16 mouse cellular contexts compared by ENCODE assay signal in the genomic region with DNA sequence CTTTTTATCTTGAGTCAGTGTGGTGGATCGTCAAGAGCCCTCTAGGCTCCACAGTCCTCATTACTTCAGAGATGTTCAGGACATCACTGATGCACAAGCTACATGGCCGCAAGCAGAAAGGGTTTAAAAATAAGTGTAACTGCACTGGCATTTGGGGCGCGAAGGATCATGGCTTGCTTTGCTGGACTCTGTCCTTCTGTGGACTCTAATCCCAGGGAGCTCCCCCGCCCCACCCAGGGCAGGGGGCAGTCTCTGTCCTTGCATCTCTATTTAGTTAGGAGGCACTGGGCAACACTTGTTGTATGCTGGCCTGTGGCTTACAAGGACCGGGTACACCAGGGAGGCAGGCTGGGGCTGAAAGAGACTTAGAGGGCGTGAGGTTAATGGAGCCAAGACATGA.
"Had no signal": no experiment of that assay in that cellular context is flagged by ENCODE, and none has a peak within 500 bp of the region (broad histone marks: within the 10 kb centered on the region; RNA-seq: fewer than 3 reads in every experiment).

No protein-coding gene starts in this region.

- DNase-seq: layer of hippocampus, postnatal 36 days; liver; liver, embryonic 13.5 days; liver, postnatal 0 days; lung, postnatal 14 days; thymus, adult 2 months; thymus, postnatal 25 days had no signal

- H3K36me3 ChIP-seq: limb, embryonic 12.5 days; liver, embryonic 13.5 days; lung, embryonic 15.5 days; midbrain, embryonic 12.5 days had no signal

- ATAC-seq: hindbrain, embryonic 16.5 days; inflammation-experienced regulatory T-cells, adult 6 months; intestine, postnatal 0 days; liver, postnatal 0 days had no signal

- H3K4me3 ChIP-seq: limb, embryonic 12.5 days; liver, embryonic 13.5 days; lung, embryonic 15.5 days; megakaryocyte, embryonic 14.5 days; midbrain, embryonic 12.5 days had no signal

- H3K4me2 ChIP-seq: limb, embryonic 12.5 days; liver, embryonic 13.5 days; lung, embryonic 15.5 days; midbrain, embryonic 12.5 days had no signal

- H3K27me3 ChIP-seq: limb, embryonic 12.5 days; liver, embryonic 13.5 days; lung, embryonic 15.5 days; midbrain, embryonic 12.5 days had no signal

- H3K27ac ChIP-seq: limb, embryonic 12.5 days; liver, embryonic 13.5 days; lung, embryonic 15.5 days; macrophage; midbrain, embryonic 12.5 days; stomach, postnatal 0 days had no signal

- H3K9me3 ChIP-seq: limb, embryonic 12.5 days; liver, embryonic 13.5 days; lung, embryonic 15.5 days; megakaryocyte, embryonic 14.5 days; midbrain, embryonic 12.5 days had no signal

- H3K4me1 ChIP-seq: limb, embryonic 12.5 days; liver, embryonic 13.5 days; lung, embryonic 15.5 days; midbrain, embryonic 12.5 days had no signal

- H3K9ac ChIP-seq: limb, embryonic 12.5 days; liver, embryonic 13.5 days; liver, postnatal 0 days; lung, embryonic 15.5 days; midbrain, embryonic 12.5 days had no signal
